Mouse (Mus musculus): ENCODE data around the gene Dusp16. TPM values are rescaled to one million over a fixed set of nuclear protein-coding genes. Genes with fewer than 3 reads are reported as not detected.

Gene Dusp16
- polyA plus RNA-seq, 1 experiment from 2014 or later, result 8.5 TPM

DNA sequence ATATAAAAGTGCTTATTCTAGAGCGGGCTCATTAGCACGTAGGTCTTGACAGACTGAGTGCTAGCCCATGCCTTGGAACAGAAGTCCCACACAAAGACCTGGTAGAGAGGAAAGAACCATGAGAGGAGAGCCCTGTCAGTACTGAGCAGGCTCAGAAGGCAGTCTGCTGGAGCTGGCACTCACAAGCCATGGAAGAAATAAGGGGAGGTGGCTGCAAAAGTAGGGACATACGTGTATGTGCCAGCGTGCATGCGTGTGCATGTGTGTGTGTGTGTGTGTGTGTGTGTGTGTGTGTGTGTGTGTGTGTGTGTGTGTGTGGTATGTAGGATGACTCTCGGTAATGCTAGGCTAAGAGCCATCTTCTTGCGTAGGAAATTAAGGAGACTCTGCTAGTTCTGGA is 69.1 kb downstream of the Dusp16 start:
- Histone ChIP-seq H3K4me1 (peaks cover 5% of the 10 kb centered on the region; the same call in 1 of the 2 replicates), H3K9ac (replicated peaks) (no peak overlapping the region), H3K27ac (replicated peaks) (no peak overlapping the region), H3K9me3 (no peaks in the 10 kb centered on the region), H3K36me3 (0 out of 2 replicates have a peak, but pooled peaks cover 7% of the 10 kb centered on the region), H3K4me3 (no peak overlapping the region), H3K4me2 (replicated peaks) (no peak overlapping the region), H3K27me3 (no peaks in the 10 kb centered on the region)
- WGBS, result 87% methylated on average over 7 of the region's 7 CpGs
- no peak for ATAC-seq (replicated peaks)

DNA sequence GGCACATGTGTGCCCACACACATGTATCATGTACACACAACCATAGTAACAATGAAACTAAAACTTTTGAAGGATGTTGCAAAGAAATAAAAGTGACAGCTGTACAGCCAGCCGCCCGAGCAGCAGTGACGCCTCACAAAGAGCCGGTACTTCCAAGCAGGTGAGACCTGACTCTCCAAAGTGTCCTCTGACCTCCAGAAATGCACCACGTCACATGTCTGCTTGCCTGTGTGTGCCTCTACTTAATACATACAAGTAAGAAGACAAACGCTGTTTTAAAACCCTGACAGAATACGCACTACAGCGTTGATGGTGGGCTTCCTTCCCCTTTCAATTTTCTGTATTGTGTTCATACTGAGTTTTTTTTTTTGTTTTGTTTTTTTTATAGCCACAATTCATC is 69.5 kb downstream of the Dusp16 start:
- 88% methylated on average over 8 of the region's 8 CpGs for WGBS
- Histone ChIP-seq H3K27ac (replicated peaks) (no peak overlapping the region), H3K4me1 (peaks cover 5% of the 10 kb centered on the region; the same call in 1 of the 2 replicates), H3K36me3 (0 out of 2 replicates have a peak, but pooled peaks cover 8% of the 10 kb centered on the region), H3K9ac (replicated peaks) (no peak overlapping the region), H3K9me3 (no peaks in the 10 kb centered on the region), H3K27me3 (no peaks in the 10 kb centered on the region), H3K4me2 (replicated peaks) (no peak overlapping the region), H3K4me3 (no peak overlapping the region)
- ATAC-seq (replicated peaks), result no peak

DNA sequence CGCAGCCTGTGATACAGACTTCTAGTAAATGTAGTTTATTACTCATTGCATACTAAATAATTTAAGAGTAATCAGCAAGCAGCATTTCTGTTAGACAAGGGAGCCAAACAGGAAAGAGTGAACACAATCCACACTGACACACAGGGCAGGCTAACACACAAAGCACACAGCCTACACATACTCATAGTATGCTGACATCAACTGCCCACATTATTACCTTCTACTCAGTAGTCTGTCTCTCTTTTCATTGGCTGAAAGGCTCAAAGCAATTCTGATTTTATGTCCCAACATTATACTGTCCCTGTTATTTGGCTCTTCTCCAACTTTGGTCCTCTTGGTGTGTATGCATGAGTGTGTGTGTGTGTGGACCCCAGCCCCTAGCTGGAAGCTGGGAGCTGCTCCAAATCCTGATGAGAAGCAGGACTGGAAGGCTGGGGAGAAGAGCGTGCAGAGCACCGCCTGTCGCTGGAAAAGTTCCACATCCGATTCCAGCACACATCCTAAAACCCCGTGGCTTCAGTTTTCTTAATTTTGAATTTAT is 70.6 kb downstream of the Dusp16 start:
- 76% methylated on average over 6 of the region's 6 CpGs for WGBS
- H3K4me2 ChIP-seq (replicated peaks), result no peak overlapping the region
- no peak overlapping the region for H3K4me3 ChIP-seq
- peaks cover 5% of the 10 kb centered on the region; the same call in 1 of the 2 replicates for H3K4me1 ChIP-seq
- H3K27ac ChIP-seq (replicated peaks), result no peak overlapping the region
- no peaks in the 10 kb centered on the region for H3K27me3 ChIP-seq
- no peaks in the 10 kb centered on the region for H3K9me3 ChIP-seq
- H3K36me3 ChIP-seq, result 0 out of 2 replicates have a peak, but pooled peaks cover 11% of the 10 kb centered on the region
- H3K9ac ChIP-seq (replicated peaks), result no peak overlapping the region
- ATAC-seq (replicated peaks), result 0 out of 2 replicates have a peak, but pooled peaks have one; percentile 29

DNA sequence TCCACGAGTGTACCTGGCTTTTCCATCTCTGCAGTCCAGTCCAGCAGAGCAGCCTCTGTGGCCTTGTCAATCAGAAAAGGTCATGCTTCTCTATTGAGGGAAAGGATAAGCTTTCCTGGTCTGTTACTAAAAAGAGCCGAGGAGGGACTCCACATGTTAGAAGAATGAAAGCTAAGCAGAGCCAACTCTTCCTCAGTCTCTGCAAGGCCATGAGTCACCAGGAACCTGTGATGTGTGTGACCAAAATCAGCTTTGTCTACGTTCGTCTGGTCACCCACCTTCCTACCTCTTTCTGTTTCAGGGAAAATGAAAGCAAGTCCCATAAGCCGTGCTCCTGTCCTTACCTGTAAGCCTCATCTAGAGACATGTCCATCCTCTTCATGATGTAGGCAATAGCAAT is 72.3 kb downstream of the Dusp16 start:
- Histone ChIP-seq H3K4me2 (replicated peaks) (no peak overlapping the region), H3K4me1 (peaks cover 5% of the 10 kb centered on the region; the same call in 1 of the 2 replicates), H3K27me3 (no peaks in the 10 kb centered on the region), H3K36me3 (0 out of 2 replicates have a peak, but pooled peaks cover 11% of the 10 kb centered on the region), H3K4me3 (no peak overlapping the region), H3K27ac (replicated peaks) (no peak overlapping the region), H3K9ac (replicated peaks) (no peak overlapping the region), H3K9me3 (no peaks in the 10 kb centered on the region)
- ATAC-seq (replicated peaks), result no peak
- WGBS, result 93% methylated on average over 5 of the region's 5 CpGs

DNA sequence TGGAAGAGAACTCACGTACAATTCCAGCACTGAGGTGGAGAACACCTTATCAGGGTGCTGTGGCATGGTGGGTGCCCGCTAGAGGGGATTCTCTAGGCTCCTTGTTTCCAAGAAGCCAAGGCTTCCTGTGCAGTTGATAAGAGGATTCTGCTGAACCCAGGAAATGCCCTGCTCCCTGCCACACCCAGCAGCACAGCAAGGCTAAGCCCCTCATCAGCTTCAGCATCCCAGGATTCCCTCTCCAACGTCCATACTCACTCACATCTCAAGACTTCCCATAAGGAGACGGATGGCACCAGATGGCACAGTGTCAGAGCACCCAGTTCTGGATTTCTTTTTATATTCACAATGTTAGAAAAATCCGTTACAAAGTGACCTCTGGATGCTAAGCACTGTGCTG is 73.3 kb downstream of the Dusp16 start:
- no peaks in the 10 kb centered on the region for H3K27me3 ChIP-seq
- WGBS, result 87% methylated on average over 5 of the region's 5 CpGs

DNA sequence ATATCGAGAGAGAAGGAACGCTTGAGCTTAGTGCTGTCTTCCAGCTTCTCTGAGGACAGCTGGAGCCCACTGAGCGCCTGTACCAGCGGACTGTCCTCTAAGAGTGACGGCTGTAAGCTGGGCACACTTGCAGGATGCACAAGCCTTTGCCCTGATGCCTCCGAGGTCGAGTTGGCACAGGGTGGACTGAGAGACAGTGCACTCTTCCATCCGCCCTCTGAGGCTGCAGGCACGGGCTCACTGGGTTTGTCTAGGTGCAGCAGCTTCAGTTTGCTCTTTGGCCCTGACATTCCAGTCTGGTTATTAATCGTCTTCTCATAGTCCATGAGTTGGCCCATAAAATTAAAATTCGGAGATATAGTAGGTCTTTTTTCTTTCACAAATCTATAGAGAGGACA is 73.8 kb downstream of the Dusp16 start:
- H3K4me3 ChIP-seq, result no peak overlapping the region
- H3K27ac ChIP-seq (replicated peaks), result no peak overlapping the region
- H3K4me2 ChIP-seq (replicated peaks), result no peak overlapping the region
- H3K9me3 ChIP-seq, result no peaks in the 10 kb centered on the region
- H3K36me3 ChIP-seq, result 0 out of 2 replicates have a peak, but pooled peaks cover 11% of the 10 kb centered on the region
- H3K27me3 ChIP-seq, result no peaks in the 10 kb centered on the region
- no peak for ATAC-seq (replicated peaks)
- H3K9ac ChIP-seq (replicated peaks), result no peak overlapping the region
- WGBS, result 91% methylated on average over 11 of the region's 11 CpGs
- peaks cover 5% of the 10 kb centered on the region; the same call in 1 of the 2 replicates for H3K4me1 ChIP-seq

More for the DNA sequence above, 73.3 kb downstream of the Dusp16 start:
- Histone ChIP-seq H3K9me3 (no peaks in the 10 kb centered on the region), H3K4me3 (no peak overlapping the region), H3K4me1 (peaks cover 5% of the 10 kb centered on the region; the same call in 1 of the 2 replicates), H3K4me2 (replicated peaks) (no peak overlapping the region), H3K36me3 (0 out of 2 replicates have a peak, but pooled peaks cover 11% of the 10 kb centered on the region), H3K9ac (replicated peaks) (no peak overlapping the region), H3K27ac (replicated peaks) (no peak overlapping the region)
- no peak for ATAC-seq (replicated peaks)

GRCm38 (mm10) chr6:134717886-134718667 is 74.3 kb downstream of the Dusp16 start:
- Histone ChIP-seq H3K27me3 (no peaks in the 10 kb centered on the region), H3K9me3 (no peaks in the 10 kb centered on the region), H3K36me3 (0 out of 2 replicates have a peak, but pooled peaks cover 11% of the 10 kb centered on the region), H3K4me2 (replicated peaks) (no peak overlapping the region), H3K4me3 (no peak overlapping the region), H3K9ac (replicated peaks) (no peak overlapping the region), H3K27ac (replicated peaks) (no peak overlapping the region), H3K4me1 (peaks cover 5% of the 10 kb centered on the region; the same call in 1 of the 2 replicates)
- no peak for ATAC-seq (replicated peaks)
- WGBS, result 92% methylated on average over 20 of the region's 20 CpGs

DNA sequence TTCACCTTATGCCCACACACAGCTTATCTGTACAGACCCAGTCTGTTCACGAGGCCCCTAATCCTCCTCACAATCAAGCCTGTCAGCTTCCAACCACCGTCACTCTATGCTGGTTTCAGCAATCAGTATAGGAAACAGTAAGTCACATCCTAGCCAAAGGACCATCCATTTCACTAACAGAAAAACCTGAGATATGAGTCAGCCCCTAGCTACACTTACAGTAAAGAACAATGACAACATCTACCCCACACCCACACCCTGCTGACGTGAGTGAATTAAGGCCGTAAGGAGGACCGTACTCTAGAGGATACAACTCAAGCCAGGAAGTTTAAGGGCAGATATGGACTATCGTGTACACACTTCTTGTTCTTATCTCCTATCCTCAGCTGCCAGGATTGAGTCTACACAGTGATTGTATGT is 76.2 kb downstream of the Dusp16 start:
- no peak overlapping the region for H3K4me3 ChIP-seq
- H3K36me3 ChIP-seq, result 0 out of 2 replicates have a peak, but pooled peaks cover 11% of the 10 kb centered on the region
- H3K4me2 ChIP-seq (replicated peaks), result no peak overlapping the region
- no peaks in the 10 kb centered on the region for H3K27me3 ChIP-seq
- H3K27ac ChIP-seq (replicated peaks), result no peak overlapping the region
- H3K9me3 ChIP-seq, result no peaks in the 10 kb centered on the region
- no peak overlapping the region for H3K9ac ChIP-seq (replicated peaks)
- no peak for ATAC-seq (replicated peaks)
- H3K4me1 ChIP-seq, result no peaks in the 10 kb centered on the region
- 83% methylated on average over 6 of the region's 6 CpGs for WGBS

- Histone ChIP-seq H3K27me3 (no peaks in the 10 kb centered on the region), H3K9me3 (no peaks in the 10 kb centered on the region), H3K4me2 (replicated peaks) (no peak overlapping the region), H3K27ac (replicated peaks) (no peak overlapping the region), H3K4me1 (no peaks in the 10 kb centered on the region), H3K36me3 (0 out of 2 replicates have a peak, but pooled peaks cover 5% of the 10 kb centered on the region), H3K9ac (replicated peaks) (no peak overlapping the region), H3K4me3 (no peak overlapping the region)
- ATAC-seq (replicated peaks), result no peak
- 29% methylated on average over 1 of the region's 1 CpGs for WGBS
Measured at GRCm38 (mm10) chr6:134713897-134714296, 78.5 kb downstream of the Dusp16 start.

GRCm38 (mm10) chr6:134713321-134713720 is 79.1 kb downstream of the Dusp16 start:
- no peak overlapping the region for H3K4me3 ChIP-seq
- 0 out of 2 replicates have a peak, but pooled peaks cover 5% of the 10 kb centered on the region for H3K36me3 ChIP-seq
- H3K27me3 ChIP-seq, result no peaks in the 10 kb centered on the region
- WGBS, result 43% methylated on average over 3 of the region's 3 CpGs
- H3K27ac ChIP-seq (replicated peaks), result no peak overlapping the region
- H3K4me2 ChIP-seq (replicated peaks), result no peak overlapping the region
- no peaks in the 10 kb centered on the region for H3K9me3 ChIP-seq
- no peak for ATAC-seq (replicated peaks)
- no peak overlapping the region for H3K9ac ChIP-seq (replicated peaks)
- no peaks in the 10 kb centered on the region for H3K4me1 ChIP-seq

DNA sequence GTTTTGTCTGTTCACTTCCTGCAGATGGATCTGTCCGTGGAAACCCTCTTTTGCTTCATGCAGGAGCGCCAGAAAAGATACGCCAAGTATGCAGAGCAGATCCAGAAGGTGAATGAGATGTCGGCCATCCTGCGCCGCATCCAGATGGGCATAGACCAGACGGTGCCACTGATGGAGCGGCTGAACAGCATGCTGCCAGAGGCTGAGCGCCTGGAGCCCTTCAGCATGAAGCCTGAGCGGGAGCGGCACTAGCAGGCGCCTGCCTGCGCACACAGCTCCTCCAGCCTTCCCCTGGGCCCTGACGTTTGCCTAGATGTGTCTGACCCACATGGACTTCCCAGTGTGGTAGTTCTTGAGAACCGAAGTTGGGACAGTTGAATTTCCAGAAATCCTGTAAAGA is 82.4 kb downstream of the Dusp16 start:
- ATAC-seq (replicated peaks), result no peak
- Histone ChIP-seq H3K27ac (replicated peaks) (no peak overlapping the region), H3K4me3 (no peak overlapping the region), H3K27me3 (no peaks in the 10 kb centered on the region), H3K4me2 (replicated peaks) (no peak overlapping the region), H3K9ac (replicated peaks) (no peak overlapping the region), H3K4me1 (no peaks in the 10 kb centered on the region), H3K9me3 (no peaks in the 10 kb centered on the region), H3K36me3 (no peaks in the 10 kb centered on the region)
- 81% methylated on average over 15 of the region's 15 CpGs for WGBS

DNA sequence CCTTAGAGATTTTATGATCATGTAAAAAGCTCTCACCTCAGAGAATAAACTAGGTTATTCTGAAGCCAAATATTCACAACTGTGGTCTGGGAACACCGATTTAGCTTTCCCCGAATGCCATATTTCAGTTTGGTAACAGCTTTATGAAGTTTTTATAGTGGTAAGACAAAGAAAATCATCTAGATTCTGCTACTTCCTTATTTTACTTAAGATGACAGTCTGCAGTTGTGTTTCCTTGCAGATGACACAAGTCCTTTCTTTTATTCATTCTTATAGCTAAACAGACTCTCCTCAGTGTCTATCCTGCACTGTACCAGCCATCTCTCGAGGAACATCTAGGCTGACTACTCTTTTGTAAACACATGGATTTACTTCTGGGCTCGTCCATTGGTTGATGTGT is 86.0 kb downstream of the Dusp16 start:
- ATAC-seq (replicated peaks), result no peak
- Histone ChIP-seq H3K9ac (replicated peaks) (no peak overlapping the region), H3K27me3 (no peaks in the 10 kb centered on the region), H3K27ac (replicated peaks) (no peak overlapping the region), H3K9me3 (no peaks in the 10 kb centered on the region), H3K4me1 (no peaks in the 10 kb centered on the region), H3K4me2 (replicated peaks) (no peak overlapping the region), H3K36me3 (no peaks in the 10 kb centered on the region), H3K4me3 (no peak overlapping the region)
- 96% methylated on average over 4 of the region's 4 CpGs for WGBS

Measured in forebrain, embryonic 15.5 days (tissue).